Mouse (Mus musculus) thymus, adult 2 months (tissue): ENCODE measurements around the gene Tmprss11e. TPM values are rescaled to one million over a fixed set of nuclear protein-coding genes. Genes with fewer than 3 reads are reported as not detected.

Source experiments
- DNase-seq: peaks from one replicate; pipeline ENCODE4 v3.0.0; 2021
- H3K27ac ChIP-seq: fragments of 200-500 bp; 2 replicates; pipeline ENCODE4 v1.5.1; 2012; ENCODE audit warnings: low read length, control low read depth; ENCODE audit not compliant: control insufficient read depth, insufficient read depth
- H3K27me3 ChIP-seq: fragments of 200-500 bp; 2 replicates; pipeline ENCODE4 v1.6.1; 2012; ENCODE audit warnings: mild to moderate bottlenecking, low read length, moderate library complexity, mixed read lengths; ENCODE audit not compliant: control insufficient read depth, insufficient read depth
- H3K36me3 ChIP-seq: fragments of 200-500 bp; 2 replicates; pipeline ENCODE4 v1.6.1; 2012; ENCODE audit warnings: mild to moderate bottlenecking, low read length, moderate library complexity; ENCODE audit not compliant: control insufficient read depth, insufficient read depth
- H3K4me1 ChIP-seq: fragments of 200-500 bp; replicated peaks from 2 replicates; pipeline ENCODE4 v1.6.1; 2012; ENCODE audit warnings: low read length; ENCODE audit not compliant: control insufficient read depth, insufficient read depth
- H3K4me3 ChIP-seq: fragments of 200-500 bp; 2 replicates; pipeline ENCODE4 v1.5.1; 2012; ENCODE audit warnings: mild to moderate bottlenecking, low read length, control low read depth, moderate library complexity; ENCODE audit not compliant: control insufficient read depth, insufficient read depth
- CTCF ChIP-seq: fragments of 200-500 bp; IDR thresholded peaks from 2 replicates; pipeline ENCODE4 v1.5.1; 2012; ENCODE audit warnings: mild to moderate bottlenecking, control low read depth, low read length, moderate library complexity, borderline replicate concordance; ENCODE audit not compliant: control insufficient read depth, poor library complexity, insufficient read depth; ENCODE audit errors: extremely low read depth
- POLR2A ChIP-seq: fragments of 200-500 bp; IDR thresholded peaks from 2 replicates; pipeline ENCODE4 v1.6.1; 2012; ENCODE audit warnings: mild to moderate bottlenecking, low read length, control low read depth, moderate library complexity; ENCODE audit not compliant: control insufficient read depth, poor library complexity, insufficient read depth; ENCODE audit errors: extremely low read depth
- WGBS: fragments of 180-500 bp; shearing (Covaris S2); methylation state at CpG from one replicate; pipeline ENCODE4 v1.1.7; 2018; 5-methylcytosine and 5-hydroxymethylcytosine counted together
- polyA plus RNA-seq: library from polyadenylated mRNA; depleted of rRNA; stranded (reverse); fragments of >200 nt; gene quantifications from 2 replicates; pipeline ENCODE4 v1.2.3, GENCODE M21; 2012; rRNA removed

Tmprss11e gene
- polyA plus RNA-seq = not detected in 2 replicates

- Histone ChIP-seq H3K27ac (no peak within 1 kb of the TSS), H3K27me3 (no peaks in the 10 kb centered on the region), H3K4me1 (no peaks in the 10 kb centered on the region), H3K4me3 (no peak within 1 kb of the TSS), H3K36me3 (no peaks in the 10 kb centered on the region)
- 90% methylated on average over 4 of the region's 4 CpGs for WGBS
- DNase-seq = no peak
- TF ChIP-seq CTCF (no peak), POLR2A (no peak)
These were observed at the start of gene Tmprss11e for GRCm38 (mm10) chr5:86745715-86746114. Gene Tmprss11e, minus strand, starts transcription at chr5:86745815.

GRCm38 (mm10) chr5:86792807-86793206 is 47.2 kb upstream of the Tmprss11e start:
- H3K27ac ChIP-seq = no peak overlapping the region
- no peak for TF ChIP-seq CTCF
- TF ChIP-seq POLR2A = no peak
- H3K27me3 ChIP-seq = no peaks in the 10 kb centered on the region
- no peaks in the 10 kb centered on the region for H3K4me1 ChIP-seq
- no peak overlapping the region for H3K4me3 ChIP-seq
- H3K36me3 ChIP-seq = no peaks in the 10 kb centered on the region
- DNase-seq = no peak
- 22% methylated on average over 8 of the region's 8 CpGs for WGBS

GRCm38 (mm10) chr5:86792249-86792648 is 46.6 kb upstream of the Tmprss11e start:
- no peak for TF ChIP-seq CTCF
- TF ChIP-seq POLR2A = no peak
- H3K27ac ChIP-seq = no peak overlapping the region

DNA sequence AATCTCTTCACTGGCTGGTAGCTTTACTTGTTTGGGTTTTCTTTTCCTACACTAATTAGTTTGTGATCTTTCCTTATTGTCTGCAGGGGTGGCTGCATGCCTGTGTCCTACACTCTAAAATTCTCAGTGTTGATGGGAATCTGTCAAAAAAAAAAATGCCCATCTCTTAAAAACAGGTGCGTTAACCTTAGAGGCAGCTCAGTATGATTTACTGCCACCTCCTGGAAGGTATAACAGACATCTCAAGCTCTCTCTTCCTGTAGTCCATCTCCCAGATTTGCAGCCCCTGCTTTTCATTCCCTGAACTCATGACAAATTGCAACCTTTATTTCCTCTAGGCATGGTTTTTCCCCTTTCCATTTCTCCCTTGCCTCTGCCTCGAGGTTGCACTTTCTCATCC is 44.3 kb upstream of the Tmprss11e start:
- DNase-seq = no peak
- H3K36me3 ChIP-seq = no peaks in the 10 kb centered on the region
- H3K4me1 ChIP-seq = no peaks in the 10 kb centered on the region
- WGBS = 64% methylated on average over 2 of the region's 2 CpGs
- H3K27ac ChIP-seq = no peak overlapping the region
- TF ChIP-seq CTCF (no peak), POLR2A (no peak)
- H3K4me3 ChIP-seq = no peak overlapping the region
- H3K27me3 ChIP-seq = no peaks in the 10 kb centered on the region

More at GRCm38 (mm10) chr5:86792249-86792648, 46.6 kb upstream of the Tmprss11e start:
- WGBS = 62% methylated on average over 4 of the region's 4 CpGs
- Histone ChIP-seq H3K27me3 (no peaks in the 10 kb centered on the region), H3K36me3 (no peaks in the 10 kb centered on the region), H3K4me3 (no peak overlapping the region), H3K4me1 (no peaks in the 10 kb centered on the region)
- no peak for DNase-seq

- H3K36me3 ChIP-seq = no peaks in the 10 kb centered on the region
- no peaks in the 10 kb centered on the region for H3K27me3 ChIP-seq
- no peak for DNase-seq
- no peak overlapping the region for H3K4me3 ChIP-seq
- H3K4me1 ChIP-seq = no peaks in the 10 kb centered on the region
- no peak overlapping the region for H3K27ac ChIP-seq
- 83% methylated on average over 1 of the region's 1 CpGs for WGBS
- TF ChIP-seq CTCF (no peak), POLR2A (no peak)
These were observed 41.2 kb upstream of the Tmprss11e start for GRCm38 (mm10) chr5:86786798-86787197.

- Histone ChIP-seq H3K27me3 (no peaks in the 10 kb centered on the region), H3K4me1 (no peaks in the 10 kb centered on the region), H3K36me3 (no peaks in the 10 kb centered on the region), H3K27ac (no peak overlapping the region), H3K4me3 (no peak overlapping the region)
- no peak for DNase-seq
- WGBS = 89% methylated on average over 1 of the region's 1 CpGs
- no peak for TF ChIP-seq CTCF
- no peak for TF ChIP-seq POLR2A
These were observed 38.6 kb upstream of the Tmprss11e start for GRCm38 (mm10) chr5:86784205-86784604.

DNA sequence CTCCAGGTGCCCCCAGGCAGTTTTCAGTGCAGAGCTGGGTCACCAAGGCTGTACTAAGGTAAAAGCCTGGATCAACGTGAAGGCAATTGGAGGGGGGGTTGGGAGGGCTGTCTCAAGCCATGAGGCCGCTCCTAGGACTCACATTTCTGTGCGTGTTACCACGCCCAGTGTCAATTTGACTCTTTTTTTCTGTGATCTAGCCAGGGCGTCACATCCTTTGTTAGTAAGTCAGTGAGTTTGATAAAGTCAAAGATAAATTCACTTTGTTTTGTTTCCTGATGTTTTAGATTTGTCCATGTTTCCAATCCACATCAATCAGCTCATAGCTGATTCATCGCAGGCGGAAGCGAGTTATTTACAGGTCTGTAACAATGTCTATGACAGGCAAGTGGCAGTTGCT is 37.4 kb upstream of the Tmprss11e start:
- TF ChIP-seq CTCF (no peak), POLR2A (no peak)
- WGBS = 79% methylated on average over 8 of the region's 8 CpGs
- H3K4me1 ChIP-seq = no peaks in the 10 kb centered on the region
- H3K27ac ChIP-seq = no peak overlapping the region
- H3K36me3 ChIP-seq = no peaks in the 10 kb centered on the region
- H3K27me3 ChIP-seq = no peaks in the 10 kb centered on the region
- H3K4me3 ChIP-seq = no peak overlapping the region
- DNase-seq = no peak
